Mouse (Mus musculus) liver, adult 2 months (tissue): ENCODE results near the gene Vti1b.

Experiments
- CTCF ChIP-seq: fragments of 200-500 bp; IDR thresholded peaks from 2 replicates; pipeline ENCODE4 v1.5.1; 2011; ENCODE audit warnings: low read depth, low read length, control low read depth
- POLR2A ChIP-seq: fragments of 200-500 bp; IDR thresholded peaks from 2 replicates; pipeline ENCODE4 v1.6.1; 2011; ENCODE audit warnings: low read length, control low read depth; ENCODE audit not compliant: insufficient read depth; ENCODE audit errors: extremely low read depth

DNA sequence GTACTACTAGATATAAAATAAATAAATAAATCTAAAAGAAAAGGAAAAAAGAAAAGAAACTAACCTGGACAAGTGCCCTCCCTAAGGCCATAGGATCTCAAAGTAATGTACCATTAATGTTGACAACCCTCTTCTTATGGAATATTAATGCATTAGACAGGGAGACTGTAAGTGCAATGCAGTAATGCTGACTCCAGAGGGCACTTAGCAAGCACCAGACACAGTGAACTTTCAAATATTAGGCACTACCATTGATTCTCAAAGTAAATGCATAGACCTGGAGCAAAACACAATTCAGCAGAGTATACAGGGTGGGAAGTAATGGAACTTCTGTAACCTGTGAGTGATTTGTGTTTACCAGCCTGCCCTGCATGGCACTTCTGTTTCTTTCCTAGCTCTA is 3.3 kb downstream of the Vti1b start:
- TF ChIP-seq CTCF (no peak), POLR2A (no peak)
